Mouse (Mus musculus) lung, adult 2 months (tissue): Measurements from ENCODE around the gene Gtf2ird1.

Experiments used
- CTCF ChIP-seq: fragments of 200-500 bp; IDR thresholded peaks from 2 replicates; pipeline ENCODE4 v1.5.1; 2011; ENCODE audit warnings: mild to moderate bottlenecking, low read length, control low read depth; ENCODE audit not compliant: insufficient read depth
- POLR2A ChIP-seq: fragments of 200-500 bp; IDR thresholded peaks from 2 replicates; pipeline ENCODE4 v1.6.1; 2011; ENCODE audit warnings: low read depth, mild to moderate bottlenecking, control low read depth, low read length, borderline replicate concordance; ENCODE audit errors: extremely low read depth

DNA sequence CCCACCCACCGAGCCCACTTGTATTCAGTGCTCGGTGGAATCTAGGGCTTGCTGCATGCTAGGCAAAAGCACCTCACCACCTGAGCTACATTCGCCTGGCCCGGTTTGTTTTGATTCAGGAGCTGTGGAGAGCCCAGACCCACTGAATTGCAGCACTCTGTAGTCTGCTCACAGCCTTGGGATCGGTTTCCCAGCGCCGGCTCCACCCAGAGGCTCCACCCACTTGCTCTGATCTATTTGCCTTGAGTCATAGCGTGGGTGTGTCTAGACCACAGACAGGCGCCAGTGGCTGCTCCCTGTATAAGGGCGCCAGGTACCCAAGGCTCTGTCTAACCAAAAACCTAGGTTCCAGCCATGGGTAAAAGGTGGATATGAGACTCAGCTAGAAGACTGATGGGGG lies 105.9 kb downstream of the Gtf2ird1 start:
- TF ChIP-seq CTCF (no peak), POLR2A (no peak)
